Mouse (Mus musculus) testis, adult 2 months (tissue): ENCODE results near the gene Msmb. TPM values are rescaled to one million over a fixed set of nuclear protein-coding genes. Genes with fewer than 3 reads are reported as not detected.
A peak's percentile ranks its signal among the peaks of the same experiment; 100 is the strongest.
"Not testable (repeated sequence)": the region's sequence is repeated elsewhere in the genome, so short reads cannot be mapped to it uniquely, and the experiment has no call there.

Source experiments
- H3K27ac ChIP-seq: fragments of 200-500 bp; 2 replicates; pipeline ENCODE4 v1.5.1; 2012; ENCODE audit warnings: low read depth, low read length; ENCODE audit not compliant: control insufficient read depth, insufficient read depth
- H3K27me3 ChIP-seq: fragments of 200-500 bp; 2 replicates; pipeline ENCODE4 v1.6.1; 2012; ENCODE audit warnings: mild to moderate bottlenecking, low read length, moderate library complexity; ENCODE audit not compliant: control insufficient read depth, insufficient read depth
- H3K36me3 ChIP-seq: fragments of 200-500 bp; 2 replicates; pipeline ENCODE4 v1.6.1; 2012; ENCODE audit warnings: mild to moderate bottlenecking, low read length; ENCODE audit not compliant: control insufficient read depth, insufficient read depth
- H3K4me1 ChIP-seq: fragments of 200-500 bp; 2 replicates; pipeline ENCODE4 v1.6.1; 2012; ENCODE audit warnings: low read length; ENCODE audit not compliant: control insufficient read depth, insufficient read depth
- H3K4me3 ChIP-seq: fragments of 200-500 bp; 2 replicates; pipeline ENCODE4 v1.5.1; 2012; ENCODE audit warnings: low read depth, mild to moderate bottlenecking, low read length, moderate library complexity, mixed read lengths; ENCODE audit not compliant: control insufficient read depth
- CTCF ChIP-seq: fragments of 200-500 bp; IDR thresholded peaks from 2 replicates; pipeline ENCODE4 v1.5.1; 2012; ENCODE audit warnings: low read depth, mild to moderate bottlenecking, inconsistent platforms, low read length, moderate library complexity; ENCODE audit not compliant: control insufficient read depth, insufficient read depth, insufficient replicate concordance
- POLR2A ChIP-seq: fragments of 200-500 bp; IDR thresholded peaks from 2 replicates; pipeline ENCODE4 v1.6.1; 2012; ENCODE audit warnings: low read depth, mild to moderate bottlenecking, inconsistent platforms, low read length, moderate library complexity; ENCODE audit not compliant: control insufficient read depth
- polyA plus RNA-seq: library from polyadenylated mRNA; depleted of rRNA; stranded (reverse); fragments of >200 nt; gene quantifications from 2 replicates; pipeline ENCODE4 v1.2.3, GENCODE M21; 2012

Gene Msmb
- polyA plus RNA-seq, 1 experiment, result not detected

GRCm38 (mm10) chr14:32179393-32180195, 37.8 kb downstream of the Msmb start:
- TF ChIP-seq POLR2A (no peak), CTCF (no peak)
- Histone ChIP-seq H3K36me3 (no peaks in the 10 kb centered on the region; the same call in 1 of the 2 replicates), H3K27me3 (no peaks in the 10 kb centered on the region), H3K4me1 (no peaks in the 10 kb centered on the region), H3K27ac (peak overlapping the region; percentile 66; the same call in 1 of the 2 replicates), H3K4me3 (no peak overlapping the region)

DNA sequence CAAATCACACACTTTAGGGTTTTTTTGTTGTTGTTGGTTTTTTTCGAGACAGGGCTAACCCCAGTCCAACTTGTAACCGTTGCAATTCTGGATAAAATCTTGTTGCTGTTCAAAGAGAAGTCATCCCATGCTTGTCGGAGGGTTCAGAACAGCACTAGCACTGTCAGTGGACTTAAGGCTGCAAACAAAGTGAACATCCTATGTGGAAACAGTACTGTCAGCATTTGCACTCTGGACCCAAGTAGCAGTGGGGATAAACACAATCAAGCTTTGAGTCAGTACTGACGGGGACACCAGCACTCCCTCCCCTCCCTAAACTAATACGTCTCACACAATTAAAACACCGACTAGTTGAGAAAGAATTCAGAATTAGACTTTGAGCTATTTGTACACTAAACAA, 39.0 kb downstream of the Msmb start:
- H3K36me3 ChIP-seq, result no peaks in the 10 kb centered on the region
- no peak overlapping the region for H3K4me3 ChIP-seq
- H3K27ac ChIP-seq, result no peak overlapping the region
- H3K27me3 ChIP-seq, result no peaks in the 10 kb centered on the region
- TF ChIP-seq POLR2A (no peak), CTCF (no peak)
- no peaks in the 10 kb centered on the region for H3K4me1 ChIP-seq

GRCm38 (mm10) chr14:32183846-32184245, 42.0 kb downstream of the Msmb start:
- no peak overlapping the region for H3K4me3 ChIP-seq
- no peak for TF ChIP-seq POLR2A
- TF ChIP-seq CTCF, result no peak
- H3K27ac ChIP-seq, result no peak overlapping the region
- no peaks in the 10 kb centered on the region; the same call in 1 of the 2 replicates for H3K36me3 ChIP-seq
- no peaks in the 10 kb centered on the region for H3K27me3 ChIP-seq
- H3K4me1 ChIP-seq, result no peaks in the 10 kb centered on the region

DNA sequence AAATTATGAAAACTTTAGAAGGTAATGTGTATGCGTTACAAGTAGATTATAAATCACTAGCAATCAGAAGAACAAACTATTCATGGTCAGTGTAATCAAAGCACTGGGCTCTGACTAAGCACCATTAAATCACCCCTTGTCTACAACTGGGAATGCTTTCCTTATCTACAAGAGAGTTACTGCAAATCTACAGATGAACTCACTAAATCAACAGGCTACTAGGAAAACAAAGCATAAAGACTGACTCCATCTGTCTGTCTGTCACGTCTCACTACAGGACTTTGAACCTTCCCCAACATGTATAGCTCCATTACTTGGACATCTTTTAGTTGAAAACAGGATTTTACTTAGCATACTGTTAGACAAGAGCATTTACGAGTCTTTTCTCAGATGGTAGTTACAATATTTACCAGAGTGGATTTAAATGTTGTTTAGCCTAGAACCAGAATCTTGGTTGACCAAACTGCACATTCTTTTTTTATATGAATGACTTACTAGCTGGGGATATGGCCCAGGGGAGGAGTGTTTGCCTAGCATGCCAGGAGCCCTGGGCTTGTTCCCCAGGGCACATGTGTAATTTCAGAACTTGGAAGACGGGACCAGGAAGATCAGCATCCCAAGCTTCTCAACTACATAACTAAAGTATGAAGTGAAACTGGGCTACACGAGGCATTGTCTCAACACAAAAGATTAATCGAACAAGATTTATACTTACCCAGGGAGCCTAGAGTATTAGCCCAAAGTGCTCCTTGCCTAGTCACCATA, 49.0 kb downstream of the Msmb start:
- no peaks in the 10 kb centered on the region for H3K27me3 ChIP-seq
- H3K27ac ChIP-seq, result no peak overlapping the region
- H3K36me3 ChIP-seq, result no peaks in the 10 kb centered on the region; the same call in 1 of the 2 replicates
- H3K4me3 ChIP-seq, result no peak overlapping the region
- TF ChIP-seq CTCF, result no peak
- TF ChIP-seq POLR2A, result no peak
- H3K4me1 ChIP-seq, result no peaks in the 10 kb centered on the region

GRCm38 (mm10) chr14:32191926-32192325, 50.1 kb downstream of the Msmb start:
- no peaks in the 10 kb centered on the region for H3K4me1 ChIP-seq
- H3K27ac ChIP-seq, result no peak overlapping the region
- H3K27me3 ChIP-seq, result no peaks in the 10 kb centered on the region
- H3K36me3 ChIP-seq, result no peaks in the 10 kb centered on the region; the same call in 1 of the 2 replicates
- no peak overlapping the region for H3K4me3 ChIP-seq
- TF ChIP-seq CTCF, result no peak
- no peak for TF ChIP-seq POLR2A

DNA sequence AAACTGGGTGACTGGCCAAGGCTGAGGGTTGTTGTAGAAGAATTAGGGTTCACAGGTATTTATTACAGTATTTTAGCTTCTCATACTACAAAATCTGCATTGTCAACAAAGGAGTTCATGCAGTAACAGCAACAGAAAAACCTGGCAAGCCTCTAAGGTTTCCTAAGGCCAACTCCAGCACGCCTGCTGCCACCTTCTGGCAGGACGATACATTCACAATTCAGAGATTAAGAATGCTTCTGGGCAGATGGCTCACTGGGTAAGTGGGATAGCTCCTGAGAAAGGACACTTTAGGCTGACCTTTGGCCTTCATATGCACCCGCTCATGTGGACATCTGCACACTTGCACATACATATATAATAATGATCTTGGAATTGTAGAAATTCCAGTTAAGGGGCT, 50.6 kb downstream of the Msmb start:
- no peaks in the 10 kb centered on the region for H3K27me3 ChIP-seq
- TF ChIP-seq POLR2A (no peak), CTCF (peak; percentile 49; the same call in 1 of the 2 replicates)
- no peak overlapping the region for H3K4me3 ChIP-seq
- no peaks in the 10 kb centered on the region for H3K4me1 ChIP-seq
- H3K36me3 ChIP-seq, result no peaks in the 10 kb centered on the region; the same call in 1 of the 2 replicates
- no peak overlapping the region for H3K27ac ChIP-seq

DNA sequence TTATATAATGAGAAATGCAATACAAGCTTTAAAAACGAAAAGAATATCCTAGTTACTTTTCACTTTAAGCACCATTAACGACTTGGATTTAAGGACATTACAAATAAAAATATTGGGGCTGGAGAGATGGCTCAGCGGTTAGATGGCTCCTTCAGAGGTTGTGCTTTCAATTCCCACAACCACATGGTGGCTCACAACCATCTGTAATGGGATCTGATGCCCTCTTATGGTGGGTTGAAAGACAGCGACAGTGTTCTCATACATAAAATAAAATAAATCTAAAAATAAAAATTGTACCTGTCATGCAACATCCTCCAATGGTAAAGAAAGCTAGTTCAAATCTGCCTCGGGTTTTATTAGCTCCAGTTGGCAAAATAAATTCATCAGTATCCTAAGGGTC, 51.7 kb downstream of the Msmb start:
- not testable (repeated sequence) for H3K27ac ChIP-seq, H3K4me3 ChIP-seq, H3K27me3 ChIP-seq, H3K36me3 ChIP-seq, H3K4me1 ChIP-seq
